Mouse (Mus musculus) embryo, embryonic 11 days (tissue): ENCODE data around the gene Ppef2.

Source experiments
- DNase-seq: peaks from one replicate; pipeline ENCODE4 v3.0.0-alpha.2; 2015

The Ppef2 gene

GRCm38 (mm10) chr5:92183071-92183830 lies 72.8 kb downstream of the Ppef2 start:
- DNase-seq = no peak
